Mouse (Mus musculus): ENCODE measurements at regions not wholly inside any gene's neighbourhood (a gene's known extent, or its start where the extent isn't known, plus 50 kb on each side); places are given as distances from the start of the nearest gene placed in this dataset.

- in situ Hi-C loops (cut with MboI, MseI) = loop anchor here in 1 of 2 experiments (10.0 kb wide), 1 partner anchor 489 kb away; no protein-coding TSS in a partner anchor
These were observed 107.2 kb upstream of the Eepd1 start for GRCm38 (mm10) chr9:25374161-25374560.

- in situ Hi-C loops (cut with MboI, MseI) = loop anchor here (5.0 to 25.0 kb wide), 4 partner anchors 34 to 1814 kb away; no protein-coding TSS in a partner anchor
These were observed 105.1 kb upstream of the Eepd1 start for GRCm38 (mm10) chr9:25376209-25376608.

- in situ Hi-C loops (cut with MboI, MseI) = loop anchor here (5.0 to 25.0 kb wide), 4 partner anchors 36 to 1816 kb away; no protein-coding TSS in a partner anchor
These were observed 103.3 kb upstream of the Eepd1 start for GRCm38 (mm10) chr9:25377771-25378747.

- in situ Hi-C loops (cut with MboI, MseI) = loop anchor here in 1 of 2 experiments (25.0 kb wide), 2 partner anchors 1377 to 1823 kb away; no protein-coding TSS in a partner anchor
These were observed 96.0 kb upstream of the Eepd1 start for GRCm38 (mm10) chr9:25385333-25385732.

GRCm38 (mm10) chr9:25387876-25388650 lies 93.3 kb upstream of the Eepd1 start:
- in situ Hi-C loops (cut with MboI, MseI) = loop anchor here in 1 of 2 experiments (25.0 kb wide), 2 partner anchors 1374 to 1826 kb away; no protein-coding TSS in a partner anchor

GRCm38 (mm10) chr9:25389351-25389750 lies 92.0 kb upstream of the Eepd1 start:
- in situ Hi-C loops (cut with MboI, MseI) = loop anchor here in 1 of 2 experiments (25.0 kb wide), 2 partner anchors 1373 to 1827 kb away; no protein-coding TSS in a partner anchor

GRCm38 (mm10) chr9:25400647-25401335 lies 80.6 kb upstream of the Eepd1 start:
- in situ Hi-C loops (cut with MboI, MseI) = no loop called here

- in situ Hi-C loops (cut with MboI, MseI) = no loop called here
These were observed 75.5 kb upstream of the Eepd1 start for GRCm38 (mm10) chr9:25405848-25406247.

- in situ Hi-C loops (cut with MboI, MseI) = no loop called here
These were observed 72.8 kb upstream of the Eepd1 start for GRCm38 (mm10) chr9:25408518-25408917.

- in situ Hi-C loops (cut with MboI, MseI) = no loop called here
These were observed 71.6 kb upstream of the Eepd1 start for GRCm38 (mm10) chr9:25409729-25410128.

GRCm38 (mm10) chr9:25413873-25414272 lies 67.5 kb upstream of the Eepd1 start:
- in situ Hi-C loops (cut with MboI, MseI) = no loop called here

GRCm38 (mm10) chr9:25414315-25414714 lies 67.0 kb upstream of the Eepd1 start:
- in situ Hi-C loops (cut with MboI, MseI) = no loop called here

GRCm38 (mm10) chr9:25426941-25427340 lies 54.4 kb upstream of the Eepd1 start:
- in situ Hi-C loops (cut with MboI, MseI) = no loop called here

GRCm38 (mm10) chr9:25429450-25430213 lies 51.7 kb upstream of the Eepd1 start:
- in situ Hi-C loops (cut with MboI, MseI) = no loop called here
